Mouse (Mus musculus) right cerebral cortex, postnatal 10 days (tissue): ENCODE measurements around the gene Kdm5a.
A peak's percentile ranks its signal among the peaks of the same experiment; 100 is the strongest.

ENCODE experiments used
- DNase-seq, 2 experiments: peaks; one replicate each; pipeline ENCODE4 v3.0.0; 2021; ENCODE audit warnings: low spot score in 2 of 2

Kdm5a gene

DNA sequence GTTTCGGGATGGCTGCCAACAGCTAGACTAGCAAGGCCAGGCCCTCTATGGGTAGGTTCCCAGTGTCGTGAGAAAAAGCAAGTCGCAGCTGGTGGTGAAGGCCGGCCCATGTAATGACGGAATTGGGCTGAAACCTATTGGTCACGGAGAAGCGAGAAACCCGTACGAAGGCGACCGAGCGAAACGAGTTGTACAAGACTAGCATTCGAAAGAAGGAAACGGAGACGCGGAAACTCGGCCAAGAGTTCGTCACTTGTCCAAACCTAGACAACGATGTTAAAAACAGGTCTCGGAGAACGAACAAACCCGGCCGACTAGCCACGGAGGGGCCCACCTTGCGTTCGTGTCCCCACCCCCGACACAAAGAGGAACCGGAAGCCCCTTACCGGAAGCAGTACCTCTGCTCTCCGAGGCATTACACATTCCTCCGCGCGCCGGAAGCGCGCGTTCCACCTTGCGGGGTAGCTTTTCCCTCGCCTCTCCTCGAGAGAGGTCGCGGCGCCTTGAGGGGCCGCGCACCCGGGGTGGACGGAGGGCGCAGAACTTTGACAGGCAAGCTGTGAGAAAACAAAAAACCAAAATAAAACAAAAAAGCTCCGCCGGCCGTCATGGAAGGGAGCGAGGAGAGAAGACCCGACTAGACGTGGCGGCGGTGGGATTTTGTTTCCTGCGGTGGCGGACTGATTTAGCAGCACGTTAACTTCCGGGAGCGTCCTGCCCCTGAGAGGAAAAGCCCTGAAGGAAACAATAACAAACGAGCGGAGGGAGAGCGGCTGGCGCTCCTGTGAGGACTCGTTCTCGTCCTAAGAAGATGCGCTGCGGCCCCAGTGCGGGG lies at the start of gene Kdm5a, which contains the start of gene Ccdc77:
Kdm5a (plus strand) TSS at position 437 of the 835 bp plus-strand sequence.
Ccdc77 (minus strand) TSS at position 687 of the 835 bp plus-strand sequence.
- peak; percentile 96 for DNase-seq

DNA sequence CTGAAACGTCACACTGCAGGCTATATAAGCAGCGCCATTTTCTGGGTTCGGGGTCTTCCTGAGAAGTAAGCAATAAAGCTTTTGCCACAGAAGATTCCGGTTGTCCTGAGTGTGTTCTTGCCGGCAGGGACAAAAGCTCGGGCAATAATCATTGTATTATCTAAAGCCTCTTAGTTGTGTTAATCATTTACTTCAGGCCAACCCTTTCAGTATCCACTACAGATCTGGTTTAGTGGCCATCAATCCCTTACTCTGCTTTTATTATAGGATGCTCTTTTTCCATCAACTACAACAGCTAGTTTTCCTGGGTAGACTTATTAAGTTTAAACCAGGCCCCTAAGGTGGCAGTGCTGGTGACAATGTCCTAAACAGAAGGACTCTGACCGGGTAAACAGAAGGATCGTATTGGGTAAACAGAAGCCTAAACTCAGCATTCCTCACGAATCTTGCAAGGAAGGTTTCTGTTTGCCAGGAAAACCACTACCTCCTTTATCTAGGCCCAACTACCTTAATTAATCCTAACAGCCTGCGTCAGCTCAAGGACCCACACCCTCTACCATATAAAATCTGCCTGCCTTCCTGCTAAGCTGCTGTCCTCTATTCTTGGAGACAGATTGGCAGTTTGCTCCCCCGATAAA lies 45.5 kb upstream of the Kdm5a start:
- no peak for DNase-seq

DNA sequence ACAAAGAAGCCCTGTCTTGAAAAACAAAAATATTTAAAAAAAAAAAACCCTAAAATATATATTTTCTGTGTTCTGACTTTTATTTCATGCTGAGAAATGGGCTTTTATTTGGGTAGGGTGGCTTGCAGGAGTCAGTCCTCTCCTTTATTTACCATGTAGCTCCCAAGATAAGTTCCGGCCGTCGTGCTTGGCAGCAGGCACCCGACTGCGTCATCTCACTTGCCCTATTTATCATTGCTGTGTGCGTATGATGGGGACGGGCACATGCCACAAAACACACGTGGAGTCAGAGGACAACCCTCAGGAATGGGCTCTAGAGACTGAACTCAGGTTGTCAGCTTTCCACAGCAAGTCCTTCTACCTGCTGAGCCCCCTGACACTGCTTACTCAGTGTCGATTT lies 44.8 kb upstream of the Kdm5a start:
- DNase-seq, result no peak

DNA sequence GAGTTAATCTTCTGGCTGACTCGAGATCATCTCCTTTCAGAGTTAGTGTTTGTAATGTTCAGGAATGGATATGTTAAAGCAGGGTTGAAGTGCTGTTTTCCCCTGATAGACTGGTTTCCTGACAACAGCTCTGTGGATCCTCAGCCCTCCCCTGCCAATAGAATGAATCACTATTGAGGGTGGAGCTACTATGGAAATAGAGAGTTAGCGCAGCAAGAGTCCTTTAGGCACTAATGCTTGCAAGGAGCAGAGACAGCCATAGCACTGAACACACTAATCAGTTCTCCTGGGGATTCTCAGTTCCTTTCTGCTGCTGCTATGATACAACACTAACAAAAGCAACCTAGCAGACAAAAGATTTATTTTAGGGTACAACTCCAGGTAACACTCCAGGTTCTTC lies 43.6 kb upstream of the Kdm5a start:
- DNase-seq, result no peak

DNA sequence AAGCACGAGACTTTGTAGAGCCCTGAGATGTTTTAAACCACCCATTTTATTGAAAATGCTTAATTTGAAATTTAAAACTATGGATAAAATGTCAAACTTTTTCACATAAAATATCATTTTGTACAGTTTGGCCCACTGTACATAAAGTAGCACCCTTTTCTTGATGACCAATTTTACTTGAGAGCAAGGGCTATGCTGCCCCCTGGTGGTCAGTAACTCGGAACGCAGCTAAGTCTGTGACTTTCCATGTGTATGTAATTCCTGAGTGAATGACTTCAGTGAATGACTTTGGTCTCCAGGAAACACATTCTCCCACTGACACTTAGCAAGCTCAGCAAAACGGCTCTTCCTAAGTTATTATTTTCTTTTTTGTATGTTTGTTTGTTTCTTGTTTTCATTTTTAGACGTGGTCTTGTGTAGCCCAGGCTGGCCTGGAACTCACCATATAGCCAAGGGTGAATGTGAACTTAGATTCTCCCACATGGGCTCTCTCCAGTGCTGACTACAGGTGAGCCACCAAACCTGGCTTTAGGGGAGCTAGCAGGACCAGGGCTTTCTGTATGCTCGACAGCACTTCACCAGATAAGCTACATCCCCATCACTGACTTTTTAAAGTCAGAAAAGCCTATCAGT lies 39.5 kb upstream of the Kdm5a start:
- DNase-seq, result peak; percentile 74 to 81

DNA sequence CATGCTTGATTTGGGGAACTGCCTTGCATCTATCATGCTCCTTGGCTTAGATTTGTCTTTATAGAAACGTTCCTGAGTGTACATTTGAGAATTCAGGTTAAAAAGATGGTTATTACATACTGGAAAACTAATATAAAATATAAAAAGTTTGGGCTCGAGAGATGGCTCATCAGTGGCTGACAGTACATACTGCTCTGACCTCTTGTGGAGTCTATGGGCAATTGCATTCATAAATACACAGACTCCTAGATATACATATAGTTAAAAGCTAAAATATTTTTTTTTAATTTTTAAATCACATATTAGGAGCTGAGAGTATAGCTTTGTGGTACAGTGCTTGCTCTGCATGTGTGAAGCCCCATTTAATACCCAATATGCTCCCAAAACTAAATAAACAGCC lies 31.6 kb upstream of the Kdm5a start:
- no peak for DNase-seq

DNA sequence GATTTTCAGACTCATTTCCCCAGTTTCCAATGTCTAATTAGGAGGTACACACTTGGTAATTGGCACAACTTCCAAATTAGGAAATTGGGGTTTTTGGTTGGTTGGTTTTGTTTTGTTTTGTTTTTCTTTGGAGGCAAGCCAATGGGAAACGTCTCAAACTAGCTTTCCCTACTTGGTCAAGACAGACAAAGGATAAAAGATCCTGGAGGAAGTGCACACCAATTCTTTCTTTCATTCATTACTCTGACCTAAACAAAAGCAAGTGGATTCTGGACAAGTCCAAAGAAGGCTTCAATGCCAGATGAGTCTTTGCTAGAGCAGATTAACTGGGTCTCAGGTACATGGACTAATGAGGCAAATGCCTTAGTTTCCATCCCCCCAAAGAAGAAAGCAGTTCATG lies 19.9 kb upstream of the Kdm5a start:
- DNase-seq, result no peak

DNA sequence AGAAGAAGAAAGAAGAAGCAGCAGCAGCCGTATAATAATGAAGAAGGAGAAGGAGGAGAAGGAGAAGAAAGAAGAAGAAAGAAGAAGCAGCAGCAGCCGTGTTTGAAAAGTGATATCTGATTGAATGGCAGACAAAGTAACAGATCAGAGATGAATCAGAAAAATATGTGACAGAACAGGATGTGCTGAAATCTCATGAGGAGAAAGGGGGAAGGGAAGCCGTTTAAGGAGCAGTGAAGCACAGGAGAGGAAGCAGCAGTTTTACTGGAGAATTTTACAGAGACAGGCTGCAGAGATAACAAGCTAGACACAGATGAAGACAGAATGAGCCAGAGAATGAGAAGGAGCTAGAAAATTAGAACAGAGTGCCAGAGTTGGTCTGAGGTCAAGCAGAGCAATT lies 14.9 kb upstream of the Kdm5a start:
- DNase-seq, result no peak

DNA sequence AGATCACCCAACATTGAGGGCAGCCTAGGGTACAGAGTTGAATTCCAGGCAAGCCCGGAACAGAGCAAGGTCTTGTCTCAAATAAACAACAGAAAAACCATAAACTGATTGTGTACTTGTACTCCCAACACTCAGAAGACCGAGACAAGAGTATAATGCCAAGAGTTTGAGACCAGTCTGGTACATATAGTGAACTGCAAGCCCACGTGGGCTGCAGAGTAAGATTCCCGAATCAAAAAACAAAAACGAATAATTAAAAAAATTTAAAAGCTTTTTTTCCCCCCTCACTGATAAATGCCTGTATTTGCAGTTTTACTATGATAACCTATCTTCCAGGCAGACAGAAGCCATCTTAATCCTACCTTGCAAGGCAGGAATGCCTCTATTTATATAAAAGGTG lies 7.4 kb upstream of the Kdm5a start:
- no peak for DNase-seq

DNA sequence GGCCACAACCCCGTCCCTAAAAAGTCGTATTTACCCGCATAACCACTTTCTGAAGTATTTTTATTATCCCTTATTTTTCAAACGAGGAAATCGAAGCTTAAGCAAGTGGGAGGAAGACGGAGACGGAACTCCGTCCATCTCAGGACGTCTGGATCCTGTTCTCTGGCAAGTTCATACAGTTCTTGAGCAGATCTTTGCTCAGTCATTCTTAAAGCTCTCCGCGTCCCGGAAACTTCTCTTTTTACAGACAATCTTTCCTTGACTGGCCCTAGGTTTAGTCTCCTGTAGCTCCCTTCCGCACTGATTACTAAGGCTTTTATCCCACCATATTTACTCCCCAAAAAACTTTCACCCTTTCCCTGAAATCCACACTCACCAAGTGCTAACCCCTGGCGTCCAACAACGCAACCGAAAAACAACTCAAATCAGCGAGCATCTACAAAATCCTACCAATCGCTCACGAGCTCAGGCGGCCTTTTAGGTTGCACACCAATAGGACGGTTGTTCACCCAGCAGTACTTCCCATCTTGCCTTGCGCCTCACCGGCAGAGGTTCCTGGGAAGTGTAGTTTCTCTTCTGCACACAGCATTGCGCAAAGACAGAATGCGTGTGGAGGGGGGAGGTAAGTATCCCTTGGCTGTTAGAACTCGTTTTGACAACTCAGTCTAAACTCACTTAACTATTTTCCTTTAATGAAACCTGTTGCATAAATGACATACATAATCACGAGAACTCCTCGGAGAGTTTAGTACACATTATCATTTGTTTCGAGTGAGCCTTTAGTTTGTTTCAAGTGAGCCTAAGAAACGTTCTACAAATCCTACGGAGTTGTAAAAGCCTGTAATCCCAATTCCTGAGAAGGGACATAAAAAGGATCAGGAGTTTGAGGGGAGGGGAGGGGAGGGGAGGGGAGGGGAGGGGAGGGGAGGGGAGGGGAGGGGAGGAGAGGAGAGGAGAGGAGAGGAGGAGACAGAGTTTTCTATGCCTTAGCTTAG lies 6.7 kb upstream of the Kdm5a start:
- peak; percentile 91 to 94 for DNase-seq

DNA sequence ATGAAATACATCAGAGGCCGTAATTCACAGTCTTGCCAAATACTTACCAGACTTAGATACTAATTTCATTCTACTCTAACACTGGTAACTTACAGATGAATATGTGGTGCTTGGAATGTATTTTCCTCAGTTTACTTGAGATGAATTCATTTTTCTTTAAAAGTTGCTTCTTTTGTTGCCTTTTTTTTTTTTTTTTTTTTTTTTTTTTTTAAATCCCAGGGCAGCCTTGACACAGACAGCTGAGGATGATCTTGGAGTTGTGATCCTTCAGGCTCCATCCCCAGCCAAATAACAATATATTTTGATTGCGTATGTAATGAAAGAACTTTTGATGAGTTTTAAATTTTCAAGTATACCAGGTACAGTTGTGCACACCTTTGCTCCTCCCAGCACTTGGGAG lies 1.8 kb upstream of the Kdm5a start:
- DNase-seq, result no peak

DNA sequence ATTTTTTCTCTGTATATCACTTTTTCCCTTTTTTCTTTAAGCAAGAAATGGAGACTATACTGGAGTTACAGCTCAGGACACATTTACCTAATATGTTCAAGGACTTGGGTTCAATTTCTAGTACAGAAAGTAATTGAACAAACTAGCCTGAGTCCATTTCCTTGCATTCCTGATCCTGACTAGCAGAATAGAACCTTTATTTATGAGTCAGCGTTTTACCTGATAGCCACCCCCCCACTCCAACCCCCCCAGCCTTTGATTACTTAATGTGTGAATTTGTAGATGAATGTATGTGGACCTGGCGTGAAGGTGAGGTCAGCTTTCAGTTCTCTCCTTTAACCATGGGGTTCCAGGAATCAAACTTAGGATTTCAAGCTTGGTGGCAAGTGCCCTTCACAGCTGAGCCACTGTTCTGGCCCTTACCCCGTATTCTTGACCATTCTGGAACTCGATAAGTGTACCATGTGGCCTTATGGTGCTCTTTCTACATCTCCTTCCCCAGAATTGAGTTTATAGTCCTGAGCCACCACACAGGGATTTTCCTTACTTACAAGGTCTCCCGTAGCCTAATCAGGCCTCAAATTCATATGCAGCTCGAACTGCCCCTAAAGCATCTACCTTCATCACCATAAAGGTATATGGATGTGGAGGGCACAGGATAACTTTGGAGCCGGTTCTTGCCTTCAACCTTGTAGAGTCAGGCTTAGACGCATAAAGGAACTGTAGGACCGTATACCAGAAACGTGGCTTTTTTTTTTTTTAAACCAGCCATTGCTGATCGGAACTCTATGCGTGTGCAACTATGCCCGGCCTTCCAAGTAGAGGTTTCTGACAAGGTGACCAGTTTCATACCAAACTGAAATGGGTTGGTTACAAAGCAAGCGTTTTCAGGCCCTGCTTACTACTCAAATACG lies 893 bp upstream of the Kdm5a start:
- peak in 1 of 2 experiments; percentile 31 for DNase-seq

DNA sequence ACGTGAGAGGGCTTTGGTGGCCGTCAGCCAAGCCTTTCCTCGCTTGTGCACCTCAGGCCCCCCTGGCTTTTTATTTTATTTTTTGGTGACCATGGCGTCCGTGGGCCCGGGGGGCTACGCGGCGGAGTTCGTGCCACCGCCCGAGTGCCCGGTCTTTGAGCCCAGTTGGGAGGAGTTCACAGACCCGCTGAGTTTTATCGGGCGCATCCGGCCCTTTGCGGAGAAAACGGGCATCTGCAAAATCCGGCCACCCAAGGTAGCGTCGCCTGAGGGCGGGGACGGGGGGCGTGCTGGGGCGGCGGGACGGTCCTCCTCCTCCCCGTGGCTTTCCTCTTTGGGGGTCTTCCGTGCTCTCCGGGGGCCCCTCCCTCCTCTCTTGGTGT lies 590 bp downstream of the Kdm5a start:
- no peak for DNase-seq

DNA sequence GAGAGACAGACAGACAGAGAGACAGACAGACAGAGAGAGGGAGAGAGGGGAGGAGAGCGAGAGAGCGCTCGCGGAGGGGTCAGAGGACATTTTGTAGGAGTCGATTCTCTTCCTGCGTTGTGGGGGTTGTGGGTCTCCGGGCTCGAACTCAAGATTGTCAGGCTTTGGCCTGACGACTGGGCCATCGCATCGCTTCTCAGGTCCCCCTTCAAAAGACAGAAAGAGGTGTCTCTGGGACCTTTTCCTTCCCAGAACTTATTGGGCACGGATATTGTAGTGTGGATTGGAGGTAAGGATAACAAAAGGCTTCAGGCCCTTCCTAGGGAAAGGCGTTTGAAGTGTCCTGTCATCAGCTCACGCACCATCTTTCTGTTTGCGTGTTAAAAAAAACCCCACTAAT lies 1.1 kb downstream of the Kdm5a start:
- DNase-seq, result no peak

DNA sequence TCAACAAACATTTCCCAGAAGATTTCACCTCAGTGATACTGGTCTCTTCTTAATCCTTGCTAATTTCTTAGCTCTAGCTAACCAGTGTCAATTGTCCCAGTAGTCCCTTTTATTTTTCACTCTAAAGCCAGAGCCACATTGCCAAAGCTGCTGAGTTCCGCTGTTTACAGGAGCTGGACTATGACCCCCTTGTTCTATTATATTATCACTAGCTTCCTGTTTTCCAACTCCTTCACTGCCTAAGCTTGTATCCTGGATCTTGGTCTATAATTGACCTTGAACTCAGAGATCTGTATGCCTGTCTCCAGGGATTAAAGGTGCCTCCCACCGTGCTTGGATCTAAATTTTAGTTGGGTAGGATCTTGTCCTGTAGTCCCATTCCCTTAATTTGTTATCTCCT lies 12.8 kb downstream of the Kdm5a start:
- no peak for DNase-seq

DNA sequence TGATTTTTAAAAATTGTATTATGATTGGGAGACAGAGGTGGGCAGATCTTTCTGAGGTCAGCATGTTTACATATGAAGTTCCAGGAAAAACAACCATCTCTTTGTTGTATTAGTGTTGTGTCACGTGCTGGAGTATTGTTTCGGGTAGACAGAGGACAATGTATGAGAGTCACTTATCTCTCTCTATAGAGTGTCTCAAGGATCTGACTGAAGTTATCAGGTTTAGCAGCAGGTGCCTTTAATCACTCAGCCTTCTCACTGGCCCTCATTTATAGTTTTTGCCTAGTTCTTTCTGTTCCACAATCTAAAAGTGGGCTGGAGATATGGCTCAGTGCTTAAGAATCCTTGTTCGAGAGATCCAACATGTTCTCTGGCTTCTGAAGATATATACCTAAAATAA lies 26.1 kb downstream of the Kdm5a start:
- DNase-seq, result no peak

DNA sequence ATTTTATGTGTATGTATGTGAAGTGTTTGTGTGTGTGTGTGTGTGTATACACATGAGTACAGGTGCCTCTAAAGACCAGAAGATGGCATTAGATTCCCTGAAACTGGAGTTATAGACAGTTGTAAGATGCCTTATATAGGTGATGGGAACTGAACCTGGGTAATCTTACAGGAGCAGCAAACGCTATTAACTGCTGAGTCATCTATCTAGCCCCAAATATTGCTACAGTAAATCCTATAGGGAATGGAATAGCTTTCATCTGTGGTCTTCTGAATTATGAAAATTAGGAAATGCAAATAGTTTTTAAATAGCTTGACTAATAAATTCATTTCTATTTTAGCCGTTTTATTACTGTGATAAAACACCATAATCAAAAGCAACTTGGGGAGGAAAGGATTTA lies 28.9 kb downstream of the Kdm5a start:
- no peak for DNase-seq

DNA sequence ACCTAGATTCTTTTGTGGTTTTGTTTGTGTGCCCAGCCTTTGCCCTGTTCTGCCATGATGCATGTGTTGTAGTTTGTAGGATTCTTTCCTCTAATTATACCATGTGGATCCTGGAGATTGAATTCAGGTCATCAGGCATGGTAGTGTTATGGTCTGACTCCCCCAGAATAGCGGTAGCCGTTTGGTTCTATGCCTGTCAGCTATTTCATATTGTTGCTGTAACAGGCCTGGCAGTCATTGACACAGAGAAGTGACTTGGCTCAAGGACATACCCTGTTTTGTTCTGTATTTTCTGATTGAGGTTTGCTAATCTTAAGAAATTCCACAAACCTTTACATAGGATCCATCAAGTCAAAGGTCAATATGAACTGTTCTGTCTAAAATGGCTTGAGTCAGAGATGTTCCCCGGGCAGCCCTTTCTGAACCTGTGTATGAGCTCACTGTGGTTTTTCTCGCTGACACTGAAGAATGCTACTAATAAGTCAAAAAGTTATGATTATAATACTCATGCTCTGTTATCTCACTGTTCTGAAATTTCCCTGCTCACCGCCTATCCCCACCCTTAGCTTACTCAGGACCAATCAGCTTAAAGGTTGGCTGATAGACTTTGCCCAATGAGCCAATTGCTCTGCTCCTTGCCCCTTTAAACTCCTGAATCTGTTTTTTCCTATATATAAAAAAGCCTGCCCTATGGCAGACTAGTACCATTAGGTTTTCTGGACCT lies 31.9 kb downstream of the Kdm5a start:
- no peak for DNase-seq

DNA sequence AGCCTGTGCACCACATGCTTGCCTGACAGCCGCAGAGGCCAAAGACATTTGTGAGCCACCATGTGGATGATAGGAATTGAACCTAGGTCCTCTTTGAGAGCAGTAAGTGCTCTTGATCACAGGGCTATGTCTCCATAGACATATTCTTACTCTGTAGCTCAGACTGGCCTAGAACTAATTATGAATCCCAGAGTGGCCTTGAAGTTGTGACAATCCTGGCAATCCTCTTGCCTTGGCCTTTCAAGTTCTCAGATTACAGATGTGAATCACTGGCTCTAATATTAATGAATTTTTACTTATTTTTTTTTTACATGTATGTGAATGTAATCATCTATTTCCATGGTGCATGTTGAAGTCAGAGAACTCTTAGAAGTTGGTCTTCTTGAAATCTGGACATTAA lies 40.0 kb downstream of the Kdm5a start:
- no peak for DNase-seq

DNA sequence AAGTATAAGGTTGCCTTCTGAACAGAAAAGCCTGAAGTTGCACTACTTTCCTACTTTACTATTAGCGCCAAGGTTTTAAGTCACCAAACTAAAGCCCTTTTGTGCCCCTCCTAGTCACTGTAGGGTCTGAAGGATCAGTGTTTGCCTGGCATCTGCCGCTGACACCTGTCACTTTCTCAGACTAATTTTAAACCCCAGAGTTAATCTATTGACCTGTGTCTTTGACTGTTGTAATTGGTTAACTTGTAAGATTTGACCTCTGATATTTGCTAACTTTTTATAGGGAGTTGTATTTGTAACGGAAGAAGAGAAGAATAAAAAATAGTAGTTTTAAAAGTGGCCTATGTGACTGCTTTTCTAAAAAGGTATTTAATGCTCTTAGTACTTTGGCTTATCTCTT lies 74.2 kb downstream of the Kdm5a start:
- DNase-seq, result no peak
